Mouse (Mus musculus) cerebellum, postnatal 4 days (tissue): ENCODE data around the gene Gm5089.
A peak's percentile ranks its signal among the peaks of the same experiment; 100 is the strongest.
"Not testable (repeated sequence)": the region's sequence is repeated elsewhere in the genome, so short reads cannot be mapped to it uniquely, and the experiment has no call there.

Experiments used
- DNase-seq, 2 experiments: peaks; one replicate each; pipeline ENCODE4 v3.0.0; 2022; ENCODE audit warnings: low spot score in 2 of 2, mixed read lengths in 1 of 2

Gm5089 gene

DNA sequence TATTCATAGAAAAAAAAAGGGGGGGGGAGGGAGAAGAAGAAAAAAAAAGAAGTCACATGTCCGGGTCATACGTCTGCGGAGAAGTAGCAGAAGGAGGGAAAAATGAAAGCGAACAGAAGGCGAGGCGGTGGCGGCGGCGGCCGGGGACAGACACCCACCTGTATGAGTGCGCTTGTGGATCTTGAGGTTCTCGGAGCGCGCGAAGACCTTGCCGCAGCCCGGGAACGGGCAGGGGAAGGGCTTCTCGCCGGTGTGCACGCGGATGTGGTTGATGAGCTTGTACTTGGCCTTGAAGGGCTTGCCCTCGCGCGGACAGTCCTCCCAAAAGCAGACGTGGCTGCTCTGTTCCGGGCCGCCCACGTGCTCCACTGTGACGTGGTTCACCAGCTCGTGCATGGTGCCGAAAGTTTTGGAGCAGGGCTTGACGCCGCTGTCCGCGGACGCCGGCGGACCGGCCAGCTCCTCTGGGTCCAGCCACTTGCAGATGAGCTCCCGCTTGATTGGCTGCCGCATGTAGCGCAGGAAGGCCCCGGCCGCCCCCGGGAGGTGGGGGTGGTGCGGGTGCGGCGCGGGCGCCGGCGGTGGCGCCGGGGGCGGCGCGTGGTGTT lies 12.9 kb upstream of the Gm5089 start:
- DNase-seq = peak in 1 of 2 experiments; percentile 29

DNA sequence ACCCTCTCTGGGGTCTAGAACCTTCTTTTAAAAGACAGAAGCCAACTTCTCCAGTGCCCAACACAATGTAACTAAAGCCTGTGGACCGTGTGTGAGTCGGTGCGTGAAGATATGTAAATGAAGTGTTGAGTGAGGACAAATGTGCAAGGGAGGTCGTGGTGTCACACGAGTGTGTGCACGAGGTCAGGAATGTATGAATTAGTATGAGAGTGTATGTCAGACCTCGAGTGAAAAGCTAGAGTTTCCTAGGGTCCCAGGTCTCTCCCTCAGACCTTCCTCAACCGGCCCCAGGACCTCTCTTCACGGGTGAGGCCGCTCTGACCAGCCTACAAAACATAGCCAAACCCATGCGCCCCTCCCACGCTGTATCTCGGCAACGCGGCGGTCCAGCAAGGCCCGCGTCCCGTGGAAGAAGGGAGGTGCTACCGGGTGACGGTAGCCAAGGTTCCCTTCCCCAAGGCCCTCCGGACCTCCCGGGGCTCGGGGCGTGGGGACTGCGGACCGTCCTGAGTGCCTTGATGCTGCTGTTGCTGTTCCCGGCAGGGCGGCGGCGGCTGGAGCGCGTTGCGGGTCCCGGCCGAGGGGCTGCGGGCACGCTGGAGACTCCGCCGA lies 12.3 kb upstream of the Gm5089 start:
- no peak for DNase-seq

DNA sequence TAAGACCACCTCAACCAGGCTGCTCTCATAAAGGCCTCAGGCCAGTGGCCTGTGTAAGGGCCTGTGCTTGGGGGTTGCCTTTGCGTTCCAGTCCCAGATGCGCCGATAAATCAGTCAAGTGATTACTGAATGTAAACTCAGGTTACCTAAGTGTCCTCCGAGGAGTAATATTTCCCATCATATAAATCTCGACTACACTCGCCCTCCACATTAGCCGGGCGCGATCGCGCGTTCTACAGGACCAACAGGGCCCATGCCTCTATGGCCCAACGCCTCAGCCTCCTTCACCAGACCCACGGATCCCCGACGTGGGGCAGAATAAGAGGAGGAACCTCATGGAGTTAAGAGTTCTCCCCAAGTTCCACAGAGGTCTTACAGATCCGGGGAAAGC lies 11.8 kb upstream of the Gm5089 start:
- DNase-seq = no peak

DNA sequence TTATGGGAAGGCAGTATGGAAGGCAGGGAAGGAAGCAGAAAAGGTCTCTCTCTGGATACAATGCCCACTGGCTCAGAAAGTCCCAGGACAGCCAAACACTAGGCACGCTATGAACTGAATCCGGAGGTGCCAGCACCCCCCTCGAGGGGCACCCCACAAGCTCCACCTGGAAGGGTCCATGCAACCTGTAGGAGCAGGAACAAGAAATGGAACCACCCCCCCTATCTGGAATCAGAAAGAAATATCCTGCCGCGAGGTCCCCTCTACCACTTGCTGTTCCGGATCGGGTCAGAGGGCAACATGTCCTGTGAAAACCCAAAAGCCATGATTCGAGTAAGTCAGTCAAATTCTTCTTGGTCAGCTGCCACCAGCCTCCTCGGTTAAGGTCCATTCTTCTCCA lies 11.1 kb upstream of the Gm5089 start:
- no peak for DNase-seq

DNA sequence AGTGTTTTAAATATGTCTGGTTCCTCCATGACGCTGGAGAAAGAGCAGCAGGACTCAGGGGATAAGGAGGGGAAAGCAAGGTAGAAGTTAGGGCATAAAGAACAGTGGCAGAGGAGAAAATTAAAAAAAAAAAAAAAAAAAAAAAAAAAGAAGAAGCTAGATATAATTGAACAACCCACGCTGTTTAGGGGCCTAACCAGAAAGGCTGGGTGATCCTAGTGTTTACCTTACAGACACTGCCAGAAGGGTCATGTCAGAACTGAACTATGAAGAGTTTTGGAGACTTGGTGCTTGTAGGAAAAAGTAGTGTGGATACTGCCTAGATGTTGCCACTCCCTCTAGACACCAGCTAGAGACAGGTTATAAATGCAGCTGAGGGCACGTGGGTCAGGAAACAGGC lies 10.6 kb upstream of the Gm5089 start:
- DNase-seq = no peak

DNA sequence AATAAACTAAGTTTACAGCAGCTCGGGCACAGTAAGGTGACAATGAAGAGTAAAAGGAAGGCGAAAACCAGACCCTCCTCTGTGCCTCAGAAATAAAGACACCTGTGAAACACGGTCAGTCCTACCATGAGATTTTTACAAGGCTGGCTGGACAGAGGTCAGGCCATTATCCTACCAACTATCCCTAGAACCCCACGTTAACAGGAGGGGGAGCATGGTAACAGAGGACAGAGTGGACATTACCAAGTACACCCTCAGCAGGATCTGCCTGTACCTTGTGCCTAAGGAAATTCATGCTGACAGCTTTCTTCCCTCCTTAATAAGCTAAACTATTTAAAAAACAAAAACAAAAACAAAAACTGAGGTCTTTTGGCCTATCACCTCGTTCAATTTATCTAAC lies 9.3 kb upstream of the Gm5089 start:
- DNase-seq = no peak

DNA sequence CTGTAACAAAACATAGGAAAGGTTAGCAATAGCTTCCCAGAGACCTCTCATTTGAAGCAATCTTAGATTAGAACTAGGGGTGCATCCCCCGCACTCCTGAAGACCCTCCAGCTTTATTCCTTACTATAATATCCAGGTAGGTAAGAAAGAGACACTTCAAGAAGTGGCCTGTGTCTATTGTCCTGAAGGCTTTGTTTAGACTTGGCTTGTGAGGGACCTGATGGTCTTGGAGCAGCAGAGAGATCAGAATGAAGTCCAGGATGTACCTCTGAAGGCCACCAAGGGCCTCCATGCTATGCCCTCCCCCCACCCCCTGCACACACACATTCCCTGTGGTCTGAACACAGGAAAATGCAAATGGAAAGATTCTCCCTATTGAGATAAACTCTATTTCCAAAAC lies 8.9 kb upstream of the Gm5089 start:
- no peak for DNase-seq

DNA sequence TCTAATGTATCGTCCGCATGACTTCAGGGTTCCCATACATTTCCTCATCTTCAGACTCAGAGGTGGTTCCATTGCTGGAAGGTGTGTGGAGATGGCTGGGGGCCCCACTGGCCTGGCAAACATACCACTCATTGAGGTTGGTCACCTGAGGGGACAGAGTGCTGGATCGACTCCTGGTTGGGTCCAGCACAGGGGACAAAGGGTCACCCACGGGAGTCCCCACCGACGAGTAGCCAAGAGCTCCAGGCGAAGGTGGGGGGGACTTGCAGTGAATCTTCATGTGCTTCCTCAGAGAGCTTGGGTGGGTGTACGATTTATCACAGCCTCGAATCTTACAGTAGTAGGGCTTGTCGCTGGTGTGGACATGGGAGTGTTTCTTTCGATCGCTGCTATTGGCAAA lies 8.4 kb upstream of the Gm5089 start:
- DNase-seq = not testable (repeated sequence)

DNA sequence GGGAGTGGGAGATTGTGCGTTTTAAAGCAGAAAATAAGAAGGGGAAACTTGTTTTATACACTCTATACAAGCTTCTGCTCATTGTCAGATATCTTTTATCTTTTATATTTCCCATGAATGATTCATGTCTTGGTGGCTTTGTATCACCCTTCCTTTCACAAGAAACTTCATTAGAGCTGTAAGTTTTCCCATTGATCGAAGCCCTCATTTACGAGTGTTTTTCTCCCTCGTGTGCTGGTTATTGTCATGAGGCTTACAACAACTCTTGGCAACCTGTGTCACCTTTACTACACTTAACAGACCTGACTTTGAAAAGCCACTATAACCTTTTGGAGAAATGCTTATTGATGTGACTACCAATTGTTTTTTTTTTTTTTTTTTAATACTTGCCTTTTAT lies 4.6 kb upstream of the Gm5089 start:
- no peak for DNase-seq

DNA sequence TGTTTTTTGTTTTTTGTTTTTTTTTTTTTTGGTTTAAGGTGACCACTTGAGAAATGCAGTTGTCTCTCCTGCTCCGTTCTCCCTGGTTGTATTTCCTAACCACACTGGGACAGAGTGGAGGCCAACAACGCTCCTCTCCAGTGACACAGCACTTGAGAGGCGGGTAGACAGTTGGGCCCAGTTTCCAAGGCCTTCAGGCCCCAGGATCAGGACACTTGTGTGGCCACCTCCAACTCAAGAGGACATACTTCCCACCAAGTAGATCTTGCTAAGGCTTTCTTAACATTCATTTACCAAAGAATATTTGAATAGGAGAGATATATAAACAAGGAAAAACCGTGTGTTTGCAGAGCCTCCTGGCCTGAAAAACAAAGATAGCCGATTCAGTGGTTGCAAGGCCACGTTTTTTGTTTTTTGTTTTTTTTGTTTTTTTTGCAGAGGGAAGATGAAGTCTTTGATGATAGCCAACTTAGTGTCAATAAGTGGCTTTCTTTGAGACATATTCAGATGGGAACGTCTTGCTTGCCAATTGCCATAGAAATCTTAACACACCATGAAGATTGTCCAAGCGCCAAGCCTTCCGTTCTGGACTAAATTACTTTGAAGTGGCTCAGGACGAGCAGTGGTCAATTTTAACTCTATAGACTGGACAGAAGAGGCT lies 4.1 kb upstream of the Gm5089 start:
- no peak for DNase-seq

DNA sequence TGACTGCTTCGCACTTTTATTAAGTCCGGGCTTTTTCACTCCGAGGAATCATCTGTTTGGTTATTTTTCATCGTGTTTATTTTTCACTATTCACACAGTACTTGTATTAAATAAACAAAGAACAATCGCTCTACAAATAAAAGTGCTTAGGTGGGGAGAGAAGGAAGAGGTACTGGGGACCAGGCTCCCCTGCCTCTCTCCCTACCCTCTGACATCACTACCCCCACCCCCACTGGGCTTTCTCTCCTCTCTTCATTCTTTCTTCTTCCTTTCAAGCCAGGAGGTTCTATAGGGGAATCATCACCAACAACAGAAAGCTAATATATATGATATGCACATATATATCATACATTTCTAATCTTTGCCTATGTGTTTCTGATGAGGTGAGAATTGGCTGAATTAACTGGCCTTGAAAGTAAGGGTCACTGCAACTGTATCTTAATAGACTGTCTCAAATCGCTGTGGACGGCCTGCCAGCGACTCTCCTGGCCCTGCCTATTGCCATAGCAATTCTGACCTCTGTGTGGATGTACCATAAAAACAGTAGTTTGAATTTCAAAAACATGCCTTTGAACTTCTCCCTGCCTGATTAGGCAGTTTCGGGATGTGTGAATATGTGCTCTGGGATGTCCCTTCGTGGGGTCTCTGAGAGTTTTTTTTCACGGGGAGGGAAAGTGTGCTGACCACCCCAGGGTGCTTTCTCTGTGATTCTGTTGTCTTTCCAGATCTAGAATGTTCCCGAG lies 3.3 kb upstream of the Gm5089 start:
- no peak for DNase-seq

DNA sequence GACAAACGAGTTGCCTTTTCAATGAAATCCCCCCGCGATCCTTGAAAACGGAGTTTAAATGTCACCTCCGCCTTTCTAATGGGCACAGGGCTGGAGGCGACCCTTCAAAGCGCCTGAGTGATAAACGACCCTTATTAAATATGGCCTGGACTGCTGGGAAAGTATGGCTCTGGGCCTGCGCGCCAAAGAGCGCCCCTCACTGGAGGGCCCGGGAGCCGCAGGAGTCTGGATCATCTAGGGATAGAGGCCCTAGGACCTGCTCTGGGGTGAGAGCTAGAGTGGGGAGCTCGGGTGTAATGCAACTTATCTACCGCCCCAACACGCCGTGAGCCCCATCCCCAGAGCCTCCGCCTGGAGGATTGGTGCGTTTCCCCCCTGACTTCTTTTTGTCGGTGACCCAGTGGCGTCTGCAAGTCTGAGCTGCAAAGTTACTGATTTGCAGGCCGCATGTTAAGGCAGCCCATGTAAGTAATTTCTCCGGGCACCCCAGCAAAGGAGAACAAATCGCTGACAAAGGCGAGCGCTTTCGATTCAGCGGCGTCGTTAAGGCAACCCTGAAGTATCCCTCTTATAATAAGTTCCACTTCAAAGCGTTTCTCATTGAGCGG lies 2.6 kb upstream of the Gm5089 start:
- DNase-seq = peak; percentile 50 to 84

DNA sequence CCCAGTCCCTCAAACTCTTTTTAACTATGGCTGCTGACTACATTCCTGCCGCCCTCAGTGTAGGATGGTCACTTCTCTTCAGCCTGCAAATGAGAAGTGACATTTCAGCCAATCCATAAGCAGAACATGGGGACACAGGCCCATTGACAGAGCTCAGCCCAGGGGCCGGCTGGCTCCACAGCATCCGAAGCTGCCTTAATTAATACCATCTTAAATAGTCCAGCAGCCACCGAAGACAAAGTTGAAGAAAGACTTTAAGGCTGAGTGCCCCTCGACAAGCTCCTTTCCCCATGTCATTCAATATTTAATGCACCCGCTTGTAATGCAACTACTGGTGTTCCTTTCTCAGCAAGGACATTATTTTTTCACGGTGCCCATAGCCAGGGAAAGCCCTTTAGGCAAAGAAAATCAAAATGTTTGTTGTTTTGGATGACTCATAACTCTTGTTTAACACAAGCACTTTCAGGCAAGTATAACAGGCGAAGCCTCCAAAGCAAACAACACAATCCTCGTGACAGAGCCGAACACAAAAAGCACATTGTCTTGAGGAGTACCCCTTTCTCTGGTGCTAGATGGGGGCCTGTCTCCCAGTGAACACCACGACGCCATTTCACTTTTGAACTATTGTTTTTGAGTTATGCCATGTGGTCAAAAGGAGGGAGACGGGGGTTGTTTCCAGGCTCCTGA lies 1.9 kb upstream of the Gm5089 start:
- no peak for DNase-seq

DNA sequence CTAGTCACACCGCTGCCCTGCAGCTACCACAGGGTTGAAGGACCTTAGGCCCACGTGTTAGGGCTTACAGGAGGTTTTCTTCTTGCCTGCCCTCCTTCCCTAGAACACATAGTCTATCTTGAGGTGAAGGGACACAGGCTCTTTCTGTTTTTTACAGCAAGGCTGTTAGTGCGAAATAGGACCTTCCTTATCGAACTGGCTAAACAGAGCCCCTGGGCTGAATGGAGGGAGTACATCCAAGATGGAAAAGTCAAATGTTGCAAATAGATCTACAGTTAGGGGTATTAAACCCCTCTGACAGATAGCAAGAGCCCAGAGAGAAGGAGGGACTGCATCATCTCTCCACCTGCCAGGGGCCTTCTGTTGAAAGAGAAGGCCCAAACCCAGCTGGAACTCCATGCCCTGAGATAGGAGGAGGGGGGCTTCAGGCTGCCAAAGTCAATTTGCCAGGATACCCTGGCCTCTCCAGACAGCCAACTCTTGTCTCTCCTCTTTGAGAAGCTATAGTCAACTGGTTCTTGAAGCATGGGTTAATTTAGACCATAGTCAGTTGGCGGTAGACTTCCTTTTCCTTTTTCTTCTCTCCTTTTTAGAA lies 733 bp upstream of the Gm5089 start:
- peak in 1 of 2 experiments; percentile 37 for DNase-seq

DNA sequence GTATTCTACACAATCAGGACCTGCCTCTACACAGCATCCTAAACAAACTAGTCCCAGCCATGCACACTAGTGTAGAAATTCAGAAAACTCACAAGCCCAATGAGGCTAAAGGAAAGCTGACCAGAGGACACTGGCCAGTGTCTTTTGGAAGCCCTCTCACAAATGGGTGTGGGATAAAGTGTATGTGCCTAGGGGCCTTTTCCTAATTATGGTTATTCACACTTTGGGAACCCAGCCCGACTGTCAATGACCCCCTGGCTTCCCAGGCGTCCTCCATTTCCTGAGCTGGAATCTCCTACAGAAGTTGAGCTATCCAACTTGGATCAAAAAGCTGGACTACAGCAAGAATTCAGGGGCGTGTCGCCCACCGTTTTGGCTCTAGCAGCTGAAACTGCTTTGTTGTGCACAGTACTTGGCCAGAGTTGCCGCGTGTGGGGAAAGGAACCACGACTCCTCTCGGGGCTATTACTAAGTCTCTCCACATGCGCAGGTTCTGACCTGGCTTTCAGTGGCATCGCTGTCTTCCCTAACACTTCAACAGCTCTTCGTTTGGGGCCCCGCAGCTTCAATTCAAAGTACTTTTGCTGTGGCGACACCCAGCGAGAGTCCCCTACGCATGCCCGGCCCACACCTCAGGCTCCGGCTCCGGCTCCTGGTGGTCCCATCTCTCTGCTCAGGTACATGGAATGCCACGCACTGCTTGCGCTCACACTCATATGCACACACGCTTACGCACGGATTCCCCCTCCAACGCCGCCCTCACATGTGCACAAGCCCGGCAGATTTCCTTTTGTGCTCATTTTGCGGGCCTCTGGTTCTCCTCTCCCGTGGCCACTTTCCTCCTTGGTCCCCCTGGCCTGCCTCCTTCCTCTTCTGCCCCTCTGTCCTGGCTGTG lies 1.1 kb downstream of the Gm5089 start:
- peak in 1 of 2 experiments; percentile 47 for DNase-seq

DNA sequence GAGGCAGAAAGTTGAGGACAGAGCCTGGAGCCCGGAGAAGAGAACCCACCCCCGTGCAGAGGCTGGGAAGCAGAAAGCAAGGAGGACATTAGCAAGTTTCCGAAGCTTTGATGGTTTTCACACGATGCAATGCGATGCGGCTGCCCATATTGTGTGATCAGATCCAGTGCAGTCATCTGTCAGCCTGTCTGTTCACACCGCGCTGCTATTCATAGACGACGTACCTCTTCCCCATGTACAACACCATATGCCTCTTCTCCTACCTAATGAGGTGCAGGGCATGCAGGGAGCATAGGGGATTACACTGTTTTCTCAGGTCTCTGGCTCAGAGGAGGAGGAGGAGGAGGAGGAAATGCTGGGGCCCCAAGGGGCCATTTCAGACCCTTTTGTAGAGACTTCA lies 14.1 kb downstream of the Gm5089 start:
- DNase-seq = no peak

DNA sequence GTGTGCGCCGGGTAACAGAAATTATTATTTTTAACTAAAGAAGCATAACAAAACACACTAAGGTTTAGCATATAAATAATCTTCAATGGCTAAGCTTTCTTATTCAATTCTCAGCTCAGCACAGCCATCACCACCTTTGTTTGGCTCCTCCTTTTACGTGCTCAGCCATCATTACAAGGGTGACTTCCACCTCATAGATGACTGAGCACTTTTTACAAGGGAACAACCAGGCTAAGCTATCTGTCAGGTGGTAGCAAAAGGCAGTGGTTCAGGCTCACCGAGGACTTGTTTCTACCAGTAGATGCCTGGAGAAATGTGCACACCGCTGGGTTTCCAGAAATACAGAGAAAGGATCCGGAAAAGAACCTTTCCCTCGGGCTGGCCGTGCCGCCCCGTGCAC lies 16.9 kb downstream of the Gm5089 start:
- DNase-seq = no peak

DNA sequence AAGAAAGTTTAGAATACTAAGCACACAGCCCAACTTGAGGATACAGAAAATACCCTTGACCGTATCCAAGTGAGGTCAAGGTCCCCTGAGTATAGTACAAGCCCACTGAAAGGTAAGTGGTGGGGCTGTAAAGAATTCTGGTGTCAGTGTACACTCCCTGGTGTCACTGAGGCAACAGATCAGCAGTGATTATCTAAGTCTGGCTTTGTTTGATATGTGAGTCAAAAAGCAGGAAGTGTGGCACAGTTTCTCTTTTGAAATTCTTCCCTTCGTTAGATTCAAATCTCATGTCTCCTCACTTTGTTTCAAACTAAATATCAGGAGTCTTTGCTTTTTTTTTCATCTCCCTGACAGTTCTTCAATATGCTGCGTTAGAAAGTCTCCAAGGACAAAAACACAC lies 18.4 kb downstream of the Gm5089 start:
- no peak for DNase-seq

DNA sequence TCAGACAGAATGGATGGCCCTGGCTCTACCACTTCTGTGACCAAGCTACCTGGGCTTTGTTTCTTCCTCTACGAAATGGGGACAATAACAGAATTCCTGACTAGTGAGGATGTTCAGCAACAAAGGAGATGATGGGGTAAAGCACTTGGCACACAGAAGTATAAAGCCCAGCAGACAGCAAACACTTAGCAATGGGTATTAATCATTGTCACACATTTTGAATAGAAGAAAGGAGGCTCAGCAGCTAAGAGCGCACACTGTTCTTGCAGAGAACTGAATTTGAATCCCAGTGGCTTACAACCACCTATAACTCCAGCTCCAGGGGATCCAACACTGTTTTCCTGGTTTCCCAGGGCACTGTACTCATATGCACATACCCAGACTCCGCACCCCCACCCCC lies 23.3 kb downstream of the Gm5089 start:
- no peak for DNase-seq

DNA sequence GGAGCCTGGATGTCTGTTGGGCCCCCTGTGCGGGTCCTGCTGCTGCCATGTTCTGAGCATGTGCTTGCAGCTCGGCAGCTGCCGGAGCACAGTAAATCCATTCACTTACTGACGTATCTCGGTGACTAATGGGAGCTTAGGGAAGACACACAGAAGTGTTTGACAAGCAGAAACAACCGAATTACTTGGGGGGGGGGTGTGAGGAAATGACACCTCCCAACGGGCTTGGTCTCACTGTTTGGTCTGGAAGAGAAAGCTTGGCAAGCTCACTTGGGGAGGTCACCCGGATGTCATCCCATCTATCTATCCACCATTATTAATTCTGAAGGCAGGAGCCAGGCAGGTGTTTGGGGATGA lies 23.7 kb downstream of the Gm5089 start:
- DNase-seq = no peak
